23 mouse cellular contexts compared by ENCODE assay signal in the genomic region with DNA sequence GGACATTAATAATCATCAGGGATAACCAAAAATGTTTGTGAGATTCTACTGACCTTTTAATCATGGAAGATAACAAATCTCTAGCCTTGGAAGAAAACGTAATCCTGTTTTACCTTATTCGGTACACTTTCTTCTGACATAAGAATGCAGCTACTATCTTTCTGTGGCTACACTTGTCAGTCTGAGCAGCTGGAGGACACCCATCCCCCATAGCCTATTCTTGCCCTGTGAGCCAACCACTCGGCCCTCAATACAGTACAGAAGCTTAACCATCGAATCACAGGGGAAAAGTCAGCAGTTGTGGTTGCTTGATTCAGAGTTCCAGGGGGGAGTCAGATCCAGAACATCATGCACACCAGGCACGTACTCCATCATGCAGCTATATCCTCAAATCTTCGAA.
DNase-seq lines count a peak whose midpoint lies in the region; ATAC-seq and TF ChIP-seq lines count a peak whose summit lies in the region.
"Had no signal": no experiment of that assay in that cellular context is flagged by ENCODE, and none has a peak within 500 bp of the region (broad histone marks: within the 10 kb centered on the region; RNA-seq: fewer than 3 reads in every experiment).

No protein-coding gene starts in this region.

- H3K36me3 ChIP-seq in heart, embryonic 10.5 days: no peaks in the 10 kb centered on the region
- H3K36me3 ChIP-seq in myocyte (ENCODE audit: control insufficient read depth, insufficient read depth): no peaks in the 10 kb centered on the region
- H3K36me3 ChIP-seq in kidney, embryonic 14.5 days (ENCODE audit: control insufficient read depth, insufficient read depth, low read length): no peaks in the 10 kb centered on the region
- H3K36me3 ChIP-seq: G1E had no signal

- no peaks in the 10 kb centered on the region for H3K27me3 ChIP-seq in heart, embryonic 10.5 days (ENCODE audit: insufficient read depth, poor library complexity, severe bottlenecking)
- no peaks in the 10 kb centered on the region for H3K27me3 ChIP-seq in myocyte (ENCODE audit: control insufficient read depth, insufficient read depth, insufficient read length)
- no peaks in the 10 kb centered on the region for H3K27me3 ChIP-seq in kidney, embryonic 14.5 days (ENCODE audit: control insufficient read depth, insufficient read depth, low read length)
- H3K27me3 ChIP-seq: CH12.LX, Patski had no signal

- no peak overlapping the region for H3K4me3 ChIP-seq in heart, embryonic 10.5 days
- H3K4me3 ChIP-seq in myocyte: no peak overlapping the region
- H3K4me3 ChIP-seq in kidney, embryonic 14.5 days (ENCODE audit: low read length): no peak overlapping the region

- no peak for ATAC-seq in activated CD4-positive, CD25-positive, alpha-beta regulatory T cell, adult 4 months
- no peak for ATAC-seq in kidney, embryonic 14.5 days (ENCODE audit: low FRiP score, low TSS enrichment)
- ATAC-seq: CD4-positive, CD25-positive, alpha-beta regulatory T cell, adult 4 months; Patski had no signal

- peaks cover 19% of the 10 kb centered on the region for H3K4me1 ChIP-seq in heart, embryonic 10.5 days
- 0 out of 2 replicates have a peak, but pooled peaks cover 5% of the 10 kb centered on the region for H3K4me1 ChIP-seq in kidney, embryonic 14.5 days (ENCODE audit: control insufficient read depth, insufficient read depth, low read length)

- WGBS in heart, embryonic 10.5 days: 36% methylated on average over 6 of the region's 6 CpGs
- 76% methylated on average over 6 of the region's 6 CpGs for WGBS in kidney, embryonic 14.5 days

- H3K9ac ChIP-seq in kidney, embryonic 14.5 days (ENCODE audit: low read depth, low read length): no peak overlapping the region

- intact Hi-C loops in heart, postnatal 36 days (cut with DNase I): no loop called here

- H3K9me3 ChIP-seq in heart, embryonic 10.5 days: no peaks in the 10 kb centered on the region
- no peaks in the 10 kb centered on the region for H3K9me3 ChIP-seq in kidney, embryonic 14.5 days (ENCODE audit: control insufficient read depth, low read length)
- H3K9me3 ChIP-seq: G1E had no signal

- TF ChIP-seq POLR2A in myocyte (IDR thresholded peaks at IDR 0.05; ENCODE audit: insufficient read length, low read depth): no peak

- H3K27ac ChIP-seq in heart, embryonic 10.5 days: peak overlapping the region; percentile 38; the same call in 1 of the 2 replicates
- no peak overlapping the region for H3K27ac ChIP-seq in kidney, embryonic 14.5 days (ENCODE audit: low read depth, low read length)

- DNase-seq in heart, embryonic 10.5 days (ENCODE audit: low spot score): no peak
- no peak for DNase-seq in heart, postnatal 36 days
- peak; percentile 21 for DNase-seq in 3T3-L1 (ENCODE audit: low read depth, low spot score)
- peak; percentile 48 for DNase-seq in NIH3T3 (ENCODE audit: low read depth)
- no peak for DNase-seq in right cerebral cortex, postnatal 14 days
- DNase-seq: adrenal gland, adult 2 months; adrenal gland, adult 8-10 months; adrenal gland, postnatal 10 days; adrenal gland, postnatal 14 days; adrenal gland, postnatal 25 days; B cell, adult 2 months; cerebellum, adult 11 months; cerebellum, adult 11-12 months; cerebellum, adult 18-20 months; cerebellum, adult 2 months; cerebellum, adult 8-10 months had no signal

- no peak overlapping the region for H3K4me2 ChIP-seq in myocyte (ENCODE audit: low read depth)
- H3K4me2 ChIP-seq in kidney, embryonic 14.5 days (replicated peaks; ENCODE audit: low read depth, low read length): no peak overlapping the region

- no peak overlapping the region for H3ac ChIP-seq in myocyte (ENCODE audit: control insufficient read depth, insufficient read length)

- no peaks in the 10 kb centered on the region for H3K79me2 ChIP-seq in myocyte (ENCODE audit: control insufficient read depth, insufficient read depth)

TF ChIP-seq in myocyte, 11 proteins besides CTCF, POLR2A, EP300 and RAD21:
- TF ChIP-seq MYOD1 (IDR thresholded peaks at IDR 0.05; ENCODE audit: control insufficient read depth in 1 of 3, insufficient read length in 2 of 3, low read depth in 2 of 3) (peak in 2 of 3 experiments; percentile 26 to 69), TCF3 (IDR thresholded peaks at IDR 0.05; ENCODE audit: insufficient read length, low read depth) (no peak), MYOG (IDR thresholded peaks at IDR 0.05; ENCODE audit: control insufficient read depth in 1 of 3, insufficient read depth in 1 of 3, insufficient read length in 2 of 3, low read depth in 2 of 3) (peak in 2 of 3 experiments; percentile 50 to 65), TCF12 (IDR thresholded peaks at IDR 0.05; ENCODE audit: insufficient read depth, poor library complexity, severe bottlenecking) (no peak)

Comparison
In these comparisons a context has a peak if more than half of its experiments do, and no peak if none do; other contexts are left out.
1. DNase-seq: peak in 3T3-L1 (single experiment) and NIH3T3 (single experiment); none in heart, embryonic 10.5 days (single experiment), heart, postnatal 36 days (0 of 2) and right cerebral cortex, postnatal 14 days (single experiment).